Mouse (Mus musculus) heart, adult 2 months (tissue): ENCODE measurements around the gene Olfr1191-ps1.
"Not testable (repeated sequence)": the region's sequence is repeated elsewhere in the genome, so short reads cannot be mapped to it uniquely, and the experiment has no call there.

ENCODE experiments used
- CTCF ChIP-seq: fragments of 200-600 bp; IDR thresholded peaks from 2 replicates; pipeline ENCODE4 v1.8.1; 2022; ENCODE audit warnings: antibody characterized with exemption, mild to moderate bottlenecking, moderate library complexity
- POLR2A ChIP-seq: fragments of 200-500 bp; IDR thresholded peaks from 2 replicates; pipeline ENCODE4 v1.6.1; 2011; ENCODE audit warnings: mild to moderate bottlenecking, low read depth, low read length, control low read depth; ENCODE audit not compliant: insufficient read depth

DNA sequence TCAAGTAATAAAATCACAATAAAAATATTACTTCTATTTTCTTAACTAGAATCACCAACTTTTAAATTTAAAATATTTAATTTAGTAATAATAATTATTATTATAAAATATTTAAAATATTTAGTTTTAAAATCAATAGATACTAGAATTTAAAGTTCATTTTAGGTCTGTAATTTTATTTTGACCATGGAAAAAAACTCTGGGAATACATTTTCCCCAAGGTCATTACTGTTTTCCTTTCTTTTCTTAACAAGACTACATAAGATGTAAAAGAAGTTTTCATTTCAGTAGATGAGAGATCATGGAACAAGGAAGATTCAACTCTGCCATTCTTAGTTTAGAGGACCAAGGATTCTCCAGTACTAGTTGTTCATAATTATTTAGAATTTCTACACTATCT is 35.0 kb downstream of the Olfr1191-ps1 start, which contains the start of gene Olfr1193:
- not testable (repeated sequence) for TF ChIP-seq POLR2A, CTCF
